Mouse (Mus musculus): ENCODE measurements around the gene 2210016L21Rik.

The 2210016L21Rik gene

GRCm38 (mm10) chr5:114976935-114977334 is 35.0 kb downstream of the 2210016L21Rik start:
- CTCF ChIA-PET, result no interaction called here

- CTCF ChIA-PET, result interaction anchor here (1.0 to 2.6 kb wide), 6 partner anchors 10 to 196 kb away, joined by 3 to 7 read pairs (median 4); no protein-coding TSS in a partner anchor
Measured at GRCm38 (mm10) chr5:114978473-114978872, 36.5 kb downstream of the 2210016L21Rik start.

DNA sequence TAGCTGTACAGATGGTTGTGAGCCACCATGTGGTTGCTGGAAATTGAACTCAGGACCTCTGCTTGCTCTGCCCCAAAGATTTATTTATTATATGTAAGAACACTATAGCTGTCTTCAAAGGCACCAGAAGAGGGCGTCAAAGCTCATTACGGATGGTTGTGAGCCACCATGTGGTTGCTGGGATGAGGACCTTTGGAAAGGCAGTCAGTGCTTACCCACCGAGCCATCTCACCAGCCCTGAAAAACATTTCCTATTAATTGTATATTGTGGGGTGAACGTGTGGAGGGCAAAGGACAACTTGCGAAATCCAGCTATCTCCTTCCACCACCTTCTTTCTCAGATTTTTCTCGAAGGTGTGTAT is 36.9 kb downstream of the 2210016L21Rik start:
- CTCF ChIA-PET, result interaction anchor here (1.0 to 2.6 kb wide), 7 partner anchors 10 to 195 kb away, joined by 3 to 7 read pairs (median 4); no protein-coding TSS in a partner anchor

GRCm38 (mm10) chr5:114979250-114980121 is 37.5 kb downstream of the 2210016L21Rik start:
- CTCF ChIA-PET, result interaction anchor here (0.9 to 2.6 kb wide), 9 partner anchors 11 to 195 kb away, joined by 3 to 7 read pairs (median 4); no protein-coding TSS in a partner anchor

DNA sequence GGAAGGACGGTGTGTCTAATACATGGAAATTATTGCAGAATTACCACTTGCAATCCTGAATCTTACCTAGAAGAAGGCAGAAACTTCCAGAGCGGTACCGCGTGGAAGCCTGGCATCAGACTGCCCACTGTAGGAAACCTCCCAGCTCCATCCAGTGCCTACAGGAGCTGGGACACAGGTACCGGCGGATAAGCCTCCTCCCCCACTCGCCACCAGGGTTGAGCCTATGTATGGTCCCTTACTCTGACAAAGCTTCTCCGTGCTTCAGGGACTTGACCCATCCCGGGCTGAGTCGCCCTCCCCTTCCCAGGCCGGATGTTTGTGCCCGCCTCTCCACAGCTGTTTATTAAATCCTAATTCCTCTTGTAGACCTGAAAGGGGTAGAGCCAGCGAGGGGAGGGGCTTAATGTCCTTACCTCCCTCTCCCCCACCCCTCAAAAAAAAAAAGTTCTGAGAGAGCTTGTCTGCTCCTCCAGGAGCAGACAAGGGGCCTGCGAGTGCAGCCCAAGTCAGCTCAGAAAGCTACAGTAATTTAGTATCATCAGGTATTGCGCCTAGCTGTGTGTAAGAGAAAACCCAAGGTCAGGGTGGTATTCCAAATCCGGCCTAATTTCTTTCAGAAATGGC is 38.3 kb downstream of the 2210016L21Rik start:
- CTCF ChIA-PET, result interaction anchor here (0.7 to 2.6 kb wide), 6 partner anchors 37 to 249 kb away, joined by 3 to 7 read pairs (median 4); no protein-coding TSS in a partner anchor

GRCm38 (mm10) chr5:114982001-114982400 is 40.0 kb downstream of the 2210016L21Rik start:
- CTCF ChIA-PET, result no interaction called here

DNA sequence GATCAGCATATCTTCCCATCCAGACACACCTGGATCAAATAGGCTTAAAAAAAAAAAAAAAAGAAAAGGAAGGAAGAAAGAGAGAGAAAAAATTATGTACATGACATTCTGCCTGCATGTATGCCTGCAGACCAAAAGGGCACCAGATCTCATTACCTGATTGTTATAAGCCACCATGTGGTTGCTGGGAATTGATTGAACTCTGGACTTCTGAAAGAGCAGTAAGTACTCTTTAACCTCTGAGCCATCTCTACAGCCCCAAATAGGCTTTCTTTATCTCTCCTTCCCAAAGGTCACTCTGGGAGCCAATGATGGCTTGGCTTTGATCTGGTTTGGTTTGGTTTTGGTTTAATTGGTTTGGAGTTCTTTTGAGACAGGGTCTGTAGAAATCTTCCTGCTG is 43.1 kb downstream of the 2210016L21Rik start:
- CTCF ChIA-PET, result no interaction called here

DNA sequence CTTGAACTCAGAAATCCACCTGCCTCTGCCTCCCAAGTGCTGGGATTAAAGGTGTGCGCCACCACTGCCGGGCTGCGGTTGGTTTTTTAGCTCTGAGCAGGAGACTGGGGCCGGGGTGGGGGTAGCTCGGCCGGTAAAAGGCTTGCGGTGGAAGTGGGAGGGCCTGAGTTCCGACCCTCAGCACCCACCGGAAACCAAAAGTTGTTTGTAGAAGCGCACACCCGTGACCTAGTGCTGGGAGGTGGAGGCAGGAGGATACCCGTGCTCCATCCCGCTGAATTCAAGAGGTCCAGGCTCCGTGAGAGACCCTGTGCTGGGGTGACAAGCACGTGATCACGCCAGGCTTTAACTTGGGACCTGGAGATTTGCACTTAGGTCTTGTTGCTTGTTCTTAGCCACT is 54.5 kb downstream of the 2210016L21Rik start:
- CTCF ChIA-PET, result interaction anchor here (0.6 kb wide), 2 partner anchors 26 to 77 kb away, joined by 3 to 4 read pairs; no protein-coding TSS in a partner anchor

DNA sequence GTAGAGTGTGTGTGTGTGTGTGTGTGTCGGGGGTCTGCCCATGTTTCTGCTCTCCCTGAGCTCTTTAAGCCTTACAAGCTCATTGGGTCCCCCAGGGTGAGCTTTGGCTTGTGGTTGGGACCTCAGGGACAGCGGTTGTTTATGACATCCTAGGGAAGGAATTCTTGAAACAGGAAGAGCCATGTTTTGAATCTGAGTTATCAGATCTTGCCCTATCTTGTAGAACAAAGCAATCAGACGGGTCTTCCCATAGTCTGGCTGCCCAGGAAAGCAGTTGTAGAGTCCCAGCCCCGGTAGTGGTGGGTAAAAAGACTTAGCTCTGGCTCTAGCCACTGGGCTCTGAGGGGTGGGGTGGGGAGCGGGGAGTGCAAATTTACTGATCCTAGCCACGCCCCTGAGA is 55.4 kb downstream of the 2210016L21Rik start:
- CTCF ChIA-PET, result interaction anchor here (0.6 kb wide), 2 partner anchors 323 to 1407 kb away, joined by 4 to 5 read pairs; no protein-coding TSS in a partner anchor
